Mouse (Mus musculus): ENCODE data around the gene Gbx2.

DNA sequence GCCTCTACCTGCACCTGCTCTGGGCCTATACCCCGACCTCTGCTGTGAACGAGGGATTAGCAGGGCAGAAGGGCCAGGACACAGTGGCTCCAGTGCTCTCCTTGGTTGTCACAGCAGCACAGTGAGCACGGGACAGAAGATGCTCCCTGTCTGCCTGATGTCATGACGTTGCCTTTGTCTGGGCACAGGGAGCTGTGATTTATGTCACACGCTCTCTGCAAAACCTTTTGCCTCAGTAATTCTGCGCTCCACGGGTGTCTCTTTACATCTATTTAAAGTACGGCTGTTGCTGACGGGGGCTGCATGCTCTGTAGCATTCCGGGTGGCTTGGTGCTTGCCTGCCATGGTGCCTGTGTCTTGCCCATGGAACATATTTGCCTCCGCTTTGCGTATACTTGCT lies 33.4 kb upstream of the Gbx2 start:
- TF ChIP-seq CTCF (IDR thresholded peaks at IDR 0.05; ENCODE audit: low read depth, low read length) = no peak
- no peak for TF ChIP-seq EP300 (IDR thresholded peaks at IDR 0.05; ENCODE audit: insufficient read depth, low read depth, low read length)
- TF ChIP-seq POLR2A (IDR thresholded peaks at IDR 0.05; ENCODE audit: insufficient read depth, low read length) = no peak
